Mouse (Mus musculus) intestine, embryonic 15.5 days (tissue): Measurements from ENCODE around the gene Khk. TPM values are rescaled to one million over a fixed set of nuclear protein-coding genes. Genes with fewer than 3 reads are reported as not detected.
A peak's percentile ranks its signal among the peaks of the same experiment; 100 is the strongest.

Experiments used
- ATAC-seq: fragments of 200-750 bp; cut with Nextera tagmentation; 2 replicates; pipeline ENCODE4 v1.8.0; 2017; ENCODE audit warnings: moderate TSS enrichment, moderate library complexity
- H3K27ac ChIP-seq: fragments of 300-500 bp; sonication (generic); 2 replicates; pipeline ENCODE4 v1.5.1; 2015; ENCODE audit warnings: mild to moderate bottlenecking, inconsistent platforms
- H3K27me3 ChIP-seq: fragments of 300-500 bp; sonication (generic); replicated peaks from 2 replicates; pipeline ENCODE4 v1.6.1; 2015; ENCODE audit warnings: inconsistent platforms
- H3K36me3 ChIP-seq: fragments of 300-500 bp; sonication (generic); 2 replicates; pipeline ENCODE4 v1.6.1; 2015; ENCODE audit warnings: inconsistent platforms
- H3K4me1 ChIP-seq: fragments of 300-500 bp; sonication (generic); replicated peaks from 2 replicates; pipeline ENCODE4 v1.6.1; 2015; ENCODE audit warnings: inconsistent platforms
- H3K4me2 ChIP-seq: fragments of 300-500 bp; sonication (generic); replicated peaks from 2 replicates; pipeline ENCODE4 v1.6.1; 2015; ENCODE audit warnings: mild to moderate bottlenecking, inconsistent platforms
- H3K4me3 ChIP-seq: fragments of 300-500 bp; sonication (generic); replicated peaks from 2 replicates; pipeline ENCODE4 v1.5.1; 2015; ENCODE audit warnings: inconsistent platforms
- H3K9ac ChIP-seq: fragments of 300-500 bp; sonication (generic); 2 replicates; pipeline ENCODE4 v1.6.1; 2015; ENCODE audit warnings: inconsistent platforms
- H3K9me3 ChIP-seq: fragments of 300-500 bp; sonication (generic); 2 replicates; pipeline ENCODE4 v1.6.1; 2016; ENCODE audit warnings: inconsistent platforms
- WGBS: fragments of 180-500 bp; shearing (Covaris S2); methylation state at CpG from one replicate; pipeline ENCODE4 v1.1.7; 2015; 5-methylcytosine and 5-hydroxymethylcytosine counted together
- polyA plus RNA-seq: library from polyadenylated mRNA; unstranded; fragments of >200 nt; fragmentation: Nextera tagmentation; extraction: Ambion mirVana; gene quantifications from 2 replicates; pipeline ENCODE4 v1.2.1, GENCODE M21; 2015

Khk gene
- polyA plus RNA-seq, 1 experiment from 2014 or later: 23.3 TPM

- Histone ChIP-seq H3K27ac (no peak overlapping the region), H3K9ac (no peak overlapping the region), H3K36me3 (peaks cover 4% of the 10 kb centered on the region; the same call in 1 of the 2 replicates), H3K9me3 (no peaks in the 10 kb centered on the region), H3K4me3 (no peak overlapping the region), H3K4me2 (no peak overlapping the region), H3K27me3 (no peaks in the 10 kb centered on the region), H3K4me1 (peaks cover 24% of the 10 kb centered on the region)
- ATAC-seq: no peak
- 89% methylated on average over 5 of the region's 5 CpGs for WGBS
Observed at GRCm38 (mm10) chr5:30925217-30925616, 4.0 kb downstream of the Khk start.

GRCm38 (mm10) chr5:30926073-30926472, 4.8 kb downstream of the Khk start:
- WGBS: 78% methylated on average over 2 of the region's 2 CpGs
- Histone ChIP-seq H3K4me1 (peaks cover 17% of the 10 kb centered on the region), H3K4me3 (no peak overlapping the region), H3K4me2 (no peak overlapping the region), H3K27ac (no peak overlapping the region), H3K9me3 (no peaks in the 10 kb centered on the region), H3K36me3 (no peaks in the 10 kb centered on the region), H3K9ac (no peak overlapping the region), H3K27me3 (no peaks in the 10 kb centered on the region)
- ATAC-seq: no peak

GRCm38 (mm10) chr5:30927945-30928529, 6.8 kb downstream of the Khk start:
- H3K4me3 ChIP-seq: no peak overlapping the region
- peak; percentile 71 for ATAC-seq
- no peaks in the 10 kb centered on the region for H3K9me3 ChIP-seq
- peak overlapping the region; percentile 28; the same call in 1 of the 2 replicates for H3K4me2 ChIP-seq
- 0 out of 2 replicates have a peak, but pooled peaks cover 3% of the 10 kb centered on the region for H3K4me1 ChIP-seq
- 39% methylated on average over 7 of the region's 7 CpGs for WGBS
- H3K27ac ChIP-seq: no peak overlapping the region
- H3K9ac ChIP-seq: no peak overlapping the region
- H3K27me3 ChIP-seq: no peaks in the 10 kb centered on the region
- H3K36me3 ChIP-seq: no peaks in the 10 kb centered on the region

- H3K4me2 ChIP-seq: no peak overlapping the region
- no peak; the same call in 1 of the 2 replicates for ATAC-seq
- no peak overlapping the region for H3K9ac ChIP-seq
- H3K27me3 ChIP-seq: no peaks in the 10 kb centered on the region
- no peaks in the 10 kb centered on the region for H3K36me3 ChIP-seq
- no peak overlapping the region for H3K27ac ChIP-seq
- no peak overlapping the region for H3K4me3 ChIP-seq
- 0 out of 2 replicates have a peak, but pooled peaks cover 3% of the 10 kb centered on the region for H3K4me1 ChIP-seq
- no peaks in the 10 kb centered on the region for H3K9me3 ChIP-seq
- 37% methylated on average over 4 of the region's 4 CpGs for WGBS
Observed at GRCm38 (mm10) chr5:30930121-30930520, 8.9 kb downstream of the Khk start.

GRCm38 (mm10) chr5:30930846-30931245, 9.6 kb downstream of the Khk start:
- Histone ChIP-seq H3K4me2 (no peak overlapping the region), H3K9me3 (no peaks in the 10 kb centered on the region), H3K4me1 (0 out of 2 replicates have a peak, but pooled peaks cover 3% of the 10 kb centered on the region), H3K27ac (no peak overlapping the region), H3K9ac (no peak overlapping the region), H3K27me3 (no peaks in the 10 kb centered on the region), H3K4me3 (no peak overlapping the region), H3K36me3 (no peaks in the 10 kb centered on the region)
- 86% methylated on average over 6 of the region's 6 CpGs for WGBS
- ATAC-seq: no peak

- no peaks in the 10 kb centered on the region for H3K36me3 ChIP-seq
- H3K9me3 ChIP-seq: no peaks in the 10 kb centered on the region
- no peak overlapping the region for H3K27ac ChIP-seq
- no peak overlapping the region for H3K4me3 ChIP-seq
- H3K27me3 ChIP-seq: no peaks in the 10 kb centered on the region
- no peak overlapping the region for H3K9ac ChIP-seq
- H3K4me1 ChIP-seq: 0 out of 2 replicates have a peak, but pooled peaks cover 3% of the 10 kb centered on the region
- no peak for ATAC-seq
- WGBS: 86% methylated on average over 4 of the region's 4 CpGs
- H3K4me2 ChIP-seq: no peak overlapping the region
Observed at GRCm38 (mm10) chr5:30931378-30931777, 10.1 kb downstream of the Khk start.

- H3K4me1 ChIP-seq: no peaks in the 10 kb centered on the region
- 65% methylated on average over 5 of the region's 5 CpGs for WGBS
- H3K27me3 ChIP-seq: no peaks in the 10 kb centered on the region
- H3K9ac ChIP-seq: no peak overlapping the region
- no peak overlapping the region for H3K27ac ChIP-seq
- no peak overlapping the region for H3K4me2 ChIP-seq
- no peaks in the 10 kb centered on the region for H3K36me3 ChIP-seq
- H3K9me3 ChIP-seq: no peaks in the 10 kb centered on the region
- no peak overlapping the region for H3K4me3 ChIP-seq
- no peak for ATAC-seq
Observed at GRCm38 (mm10) chr5:30933705-30934104, 12.5 kb downstream of the Khk start.

GRCm38 (mm10) chr5:30934725-30935461, 13.7 kb downstream of the Khk start:
- no peak overlapping the region; the same call in 1 of the 2 replicates for H3K9ac ChIP-seq

GRCm38 (mm10) chr5:30943004-30943403, 21.8 kb downstream of the Khk start:
- Histone ChIP-seq H3K36me3 (no peaks in the 10 kb centered on the region), H3K4me2 (no peak overlapping the region), H3K4me3 (no peak overlapping the region), H3K4me1 (peaks cover 7% of the 10 kb centered on the region; the same call in 1 of the 2 replicates), H3K9ac (no peak overlapping the region), H3K9me3 (no peaks in the 10 kb centered on the region), H3K27me3 (no peaks in the 10 kb centered on the region), H3K27ac (no peak overlapping the region)
- 96% methylated on average over 2 of the region's 2 CpGs for WGBS
- no peak for ATAC-seq

More at GRCm38 (mm10) chr5:30934725-30935461, 13.7 kb downstream of the Khk start:
- ATAC-seq: no peak
- H3K4me3 ChIP-seq: no peak overlapping the region
- WGBS: 89% methylated on average over 5 of the region's 5 CpGs
- no peaks in the 10 kb centered on the region for H3K27me3 ChIP-seq
- no peak overlapping the region for H3K27ac ChIP-seq
- no peaks in the 10 kb centered on the region for H3K36me3 ChIP-seq
- H3K4me2 ChIP-seq: no peak overlapping the region
- no peaks in the 10 kb centered on the region for H3K9me3 ChIP-seq
- H3K4me1 ChIP-seq: no peaks in the 10 kb centered on the region

- peaks cover 13% of the 10 kb centered on the region for H3K4me1 ChIP-seq
- no peaks in the 10 kb centered on the region for H3K27me3 ChIP-seq
- H3K4me2 ChIP-seq: peak overlapping the region; percentile 90; the same call in 1 of the 2 replicates
- H3K9me3 ChIP-seq: no peaks in the 10 kb centered on the region
- H3K27ac ChIP-seq: no peak overlapping the region
- H3K9ac ChIP-seq: no peak overlapping the region
- no peaks in the 10 kb centered on the region for H3K36me3 ChIP-seq
- H3K4me3 ChIP-seq: 0 out of 2 replicates have a peak overlapping the region, but pooled peaks have one; percentile 48
- ATAC-seq: no peak
- WGBS: 88% methylated on average over 6 of the region's 6 CpGs
Observed at GRCm38 (mm10) chr5:30944344-30944743, 23.1 kb downstream of the Khk start.

GRCm38 (mm10) chr5:30944956-30945781, 23.9 kb downstream of the Khk start, which contains the start of gene Cgref1:
Cgref1 (minus strand) TSS chr5:30945591.
- peaks cover 15% of the 10 kb centered on the region for H3K4me1 ChIP-seq
- 6% methylated on average over 44 of the region's 44 CpGs for WGBS
- peak within 1 kb of the TSS; percentile 43 for H3K9ac ChIP-seq
- peak within 1 kb of the TSS; percentile 48 for H3K4me3 ChIP-seq
- peak; percentile 77 for ATAC-seq
- no peaks in the 10 kb centered on the region for H3K27me3 ChIP-seq
- no peaks in the 10 kb centered on the region for H3K9me3 ChIP-seq
- H3K27ac ChIP-seq: no peak within 1 kb of the TSS
- H3K4me2 ChIP-seq: peak within 1 kb of the TSS; percentile 90
- no peaks in the 10 kb centered on the region for H3K36me3 ChIP-seq

GRCm38 (mm10) chr5:30948620-30949019, 27.4 kb downstream of the Khk start:
- peak; percentile 49 for ATAC-seq
- WGBS: 69% methylated on average over 5 of the region's 5 CpGs

More at GRCm38 (mm10) chr5:30948620-30949019, 27.4 kb downstream of the Khk start:
- Histone ChIP-seq H3K4me1 (peaks cover 15% of the 10 kb centered on the region), H3K9me3 (no peaks in the 10 kb centered on the region), H3K9ac (no peak overlapping the region), H3K27ac (peak overlapping the region; percentile 69), H3K4me3 (no peak overlapping the region), H3K27me3 (no peaks in the 10 kb centered on the region), H3K36me3 (peaks cover 2% of the 10 kb centered on the region; the same call in 1 of the 2 replicates), H3K4me2 (peak overlapping the region; percentile 88; the same call in 1 of the 2 replicates)
